Mouse (Mus musculus) bone marrow, adult 2 months (tissue): Measurements from ENCODE around the gene Lpcat1.

ENCODE experiments used
- CTCF ChIP-seq: fragments of 200-500 bp; IDR thresholded peaks from 2 replicates; pipeline ENCODE4 v1.5.1; 2011; ENCODE audit warnings: low read length, control low read depth; ENCODE audit not compliant: control insufficient read depth, insufficient read depth
- POLR2A ChIP-seq: fragments of 200-500 bp; IDR thresholded peaks from 2 replicates; pipeline ENCODE4 v1.6.1; 2011; ENCODE audit warnings: low read depth, mild to moderate bottlenecking, control low read depth, low read length, borderline replicate concordance; ENCODE audit not compliant: control insufficient read depth

- TF ChIP-seq CTCF (no peak), POLR2A (no peak)
Measured at GRCm38 (mm10) chr13:73564201-73564600, 97.2 kb downstream of the Lpcat1 start.
